Mouse (Mus musculus): ENCODE results near the gene Tmem203. TPM values are rescaled to one million over a fixed set of nuclear protein-coding genes. Genes with fewer than 3 reads are reported as not detected.
A peak's percentile ranks its signal among the peaks of the same experiment; 100 is the strongest.

Tmem203 gene
- polyA plus RNA-seq, 1 experiment: 26.4 TPM

GRCm38 (mm10) chr2:25265897-25266656 lies 10.8 kb downstream of the Tmem203 start:
- DNase-seq (ENCODE audit: low read depth): peak; percentile 50
- TF ChIP-seq CTCF (IDR thresholded peaks at IDR 0.05; ENCODE audit: borderline replicate concordance, extremely low read depth, insufficient read depth, insufficient read length) (no peak), POLR2A (IDR thresholded peaks at IDR 0.05; ENCODE audit: borderline replicate concordance, extremely low read depth, insufficient read depth, insufficient read length, poor library complexity, severe bottlenecking) (no peak)

- DNase-seq (ENCODE audit: low read depth): peak; percentile 29
- no peak for TF ChIP-seq POLR2A (IDR thresholded peaks at IDR 0.05; ENCODE audit: borderline replicate concordance, extremely low read depth, insufficient read depth, insufficient read length, poor library complexity, severe bottlenecking)
- no peak for TF ChIP-seq CTCF (IDR thresholded peaks at IDR 0.05; ENCODE audit: borderline replicate concordance, extremely low read depth, insufficient read depth, insufficient read length)
Measured at GRCm38 (mm10) chr2:25266720-25267119, 11.5 kb downstream of the Tmem203 start.

GRCm38 (mm10) chr2:25267241-25267640 lies 12.0 kb downstream of the Tmem203 start:
- DNase-seq (ENCODE audit: low read depth): peak; percentile 61
- TF ChIP-seq CTCF (IDR thresholded peaks at IDR 0.05; ENCODE audit: borderline replicate concordance, extremely low read depth, insufficient read depth, insufficient read length) (no peak), POLR2A (IDR thresholded peaks at IDR 0.05; ENCODE audit: borderline replicate concordance, extremely low read depth, insufficient read depth, insufficient read length, poor library complexity, severe bottlenecking) (no peak)

GRCm38 (mm10) chr2:25267746-25268309 lies 12.6 kb downstream of the Tmem203 start:
- no peak for DNase-seq (ENCODE audit: low read depth)

GRCm38 (mm10) chr2:25271827-25272511 lies 16.7 kb downstream of the Tmem203 start, which contains the start of the genes Ssna1 and Anapc2:
Gene Ssna1 (minus strand): TSS chr2:25272438.
Gene Anapc2 (plus strand): TSS chr2:25272478.
- peak; percentile 74; the same call in 1 of the 2 replicates for TF ChIP-seq POLR2A (IDR thresholded peaks at IDR 0.05; ENCODE audit: borderline replicate concordance, extremely low read depth, insufficient read depth, insufficient read length, poor library complexity, severe bottlenecking)
- TF ChIP-seq CTCF (IDR thresholded peaks at IDR 0.05; ENCODE audit: borderline replicate concordance, extremely low read depth, insufficient read depth, insufficient read length): peak; percentile 11; the same call in 1 of the 2 replicates
- DNase-seq (ENCODE audit: low read depth): peak; percentile 99

More at GRCm38 (mm10) chr2:25267746-25268309, 12.6 kb downstream of the Tmem203 start:
- TF ChIP-seq CTCF (IDR thresholded peaks at IDR 0.05; ENCODE audit: borderline replicate concordance, extremely low read depth, insufficient read depth, insufficient read length): no peak
- no peak for TF ChIP-seq POLR2A (IDR thresholded peaks at IDR 0.05; ENCODE audit: borderline replicate concordance, extremely low read depth, insufficient read depth, insufficient read length, poor library complexity, severe bottlenecking)

- no peak for DNase-seq (ENCODE audit: low read depth)
- TF ChIP-seq CTCF (IDR thresholded peaks at IDR 0.05; ENCODE audit: borderline replicate concordance, extremely low read depth, insufficient read depth, insufficient read length): no peak
- no peak for TF ChIP-seq POLR2A (IDR thresholded peaks at IDR 0.05; ENCODE audit: borderline replicate concordance, extremely low read depth, insufficient read depth, insufficient read length, poor library complexity, severe bottlenecking)
Measured at GRCm38 (mm10) chr2:25272515-25272914, 17.3 kb downstream of the Tmem203 start.

- TF ChIP-seq CTCF (IDR thresholded peaks at IDR 0.05; ENCODE audit: borderline replicate concordance, extremely low read depth, insufficient read depth, insufficient read length): no peak
- no peak for TF ChIP-seq POLR2A (IDR thresholded peaks at IDR 0.05; ENCODE audit: borderline replicate concordance, extremely low read depth, insufficient read depth, insufficient read length, poor library complexity, severe bottlenecking)
- DNase-seq (ENCODE audit: low read depth): no peak
Measured at GRCm38 (mm10) chr2:25273010-25273409, 17.8 kb downstream of the Tmem203 start.

- DNase-seq (ENCODE audit: low read depth): peak; percentile 88
Measured at GRCm38 (mm10) chr2:25278928-25279882, 24.0 kb downstream of the Tmem203 start.

GRCm38 (mm10) chr2:25285551-25285950 lies 30.3 kb downstream of the Tmem203 start:
- DNase-seq (ENCODE audit: low read depth): no peak
- TF ChIP-seq CTCF (IDR thresholded peaks at IDR 0.05; ENCODE audit: borderline replicate concordance, extremely low read depth, insufficient read depth, insufficient read length): no peak
- no peak for TF ChIP-seq POLR2A (IDR thresholded peaks at IDR 0.05; ENCODE audit: borderline replicate concordance, extremely low read depth, insufficient read depth, insufficient read length, poor library complexity, severe bottlenecking)

More at GRCm38 (mm10) chr2:25278928-25279882, 24.0 kb downstream of the Tmem203 start:
- TF ChIP-seq POLR2A (IDR thresholded peaks at IDR 0.05; ENCODE audit: borderline replicate concordance, extremely low read depth, insufficient read depth, insufficient read length, poor library complexity, severe bottlenecking): no peak
- TF ChIP-seq CTCF (IDR thresholded peaks at IDR 0.05; ENCODE audit: borderline replicate concordance, extremely low read depth, insufficient read depth, insufficient read length): peak; percentile 78; the same call in 1 of the 2 replicates

- DNase-seq (ENCODE audit: low read depth): no peak
- no peak for TF ChIP-seq POLR2A (IDR thresholded peaks at IDR 0.05; ENCODE audit: borderline replicate concordance, extremely low read depth, insufficient read depth, insufficient read length, poor library complexity, severe bottlenecking)
- TF ChIP-seq CTCF (IDR thresholded peaks at IDR 0.05; ENCODE audit: borderline replicate concordance, extremely low read depth, insufficient read depth, insufficient read length): no peak
Measured at GRCm38 (mm10) chr2:25286314-25286713, 31.1 kb downstream of the Tmem203 start.
